Mouse (Mus musculus) bone marrow macrophage, adult 2 months (primary cell): ENCODE measurements around the gene Adamts17.

Experiments
- CTCF ChIP-seq: IDR thresholded peaks from 2 replicates; pipeline ENCODE4 v1.5.1; 2012; ENCODE audit warnings: low read depth, mild to moderate bottlenecking, low read length, moderate library complexity
- POLR2A ChIP-seq: IDR thresholded peaks from 2 replicates; pipeline ENCODE4 v1.6.1; 2012; ENCODE audit warnings: mild to moderate bottlenecking, low read depth, low read length, borderline replicate concordance

- no peak for TF ChIP-seq CTCF
- no peak for TF ChIP-seq POLR2A
These were observed 148.1 kb downstream of the Adamts17 start for GRCm38 (mm10) chr7:66987671-66988070.
